Mouse (Mus musculus): ENCODE results near the gene Scarb1.

DNA sequence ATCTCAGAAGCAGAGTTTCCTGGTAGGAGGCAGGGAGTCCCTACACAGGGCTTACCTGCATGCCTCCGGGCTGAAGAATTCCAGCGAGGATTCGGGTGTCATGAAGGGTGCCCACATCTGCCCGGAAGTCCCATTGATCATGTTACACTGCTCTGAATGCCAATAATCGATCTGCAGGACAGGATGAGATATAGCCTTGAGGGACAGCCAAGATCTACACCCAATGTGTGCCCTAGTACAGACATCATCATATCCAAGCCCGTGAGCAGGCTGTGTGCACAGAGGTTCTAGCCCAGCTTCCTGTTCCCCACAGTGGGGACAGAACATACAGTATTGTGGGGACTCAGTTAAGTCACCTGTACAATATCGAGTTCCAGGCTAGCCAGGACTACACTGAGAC is 43.7 kb downstream of the Scarb1 start:
- no peak for TF ChIP-seq EP300 (IDR thresholded peaks at IDR 0.05; ENCODE audit: low read depth)
- TF ChIP-seq CTCF (IDR thresholded peaks at IDR 0.05; ENCODE audit: low read depth), result no peak

All from heart, postnatal 0 days (tissue).